Mouse (Mus musculus): ENCODE data around the gene Casp7.

Casp7 gene

GRCm38 (mm10) chr19:56424606-56425395 is 27.9 kb downstream of the Casp7 start:
- DNase-seq (ENCODE audit: low spot score in 2 of 2), result no peak

GRCm38 (mm10) chr19:56425492-56425891 is 28.6 kb downstream of the Casp7 start:
- no peak for DNase-seq (ENCODE audit: low spot score in 2 of 2)

GRCm38 (mm10) chr19:56430369-56430768 is 33.4 kb downstream of the Casp7 start:
- DNase-seq (ENCODE audit: low spot score in 2 of 2), result no peak

GRCm38 (mm10) chr19:56432706-56433105 is 35.8 kb downstream of the Casp7 start:
- DNase-seq (ENCODE audit: low spot score in 2 of 2), result no peak

- no peak for DNase-seq (ENCODE audit: low spot score in 2 of 2)
Measured at GRCm38 (mm10) chr19:56433581-56433980, 36.7 kb downstream of the Casp7 start.

- no peak for DNase-seq (ENCODE audit: low spot score in 2 of 2)
Measured at GRCm38 (mm10) chr19:56436380-56436779, 39.5 kb downstream of the Casp7 start.

- no peak for DNase-seq (ENCODE audit: low spot score in 2 of 2)
Measured at GRCm38 (mm10) chr19:56438357-56439071, 41.6 kb downstream of the Casp7 start.

GRCm38 (mm10) chr19:56439072-56439434 is 42.1 kb downstream of the Casp7 start:
- DNase-seq (ENCODE audit: low spot score in 2 of 2), result no peak

- DNase-seq (ENCODE audit: low spot score in 2 of 2), result no peak
Measured at GRCm38 (mm10) chr19:56443445-56443844, 46.5 kb downstream of the Casp7 start.

- DNase-seq (ENCODE audit: low spot score in 2 of 2), result no peak
Measured at GRCm38 (mm10) chr19:56448784-56449183, 51.9 kb downstream of the Casp7 start.

- DNase-seq (ENCODE audit: low spot score in 2 of 2), result no peak
Measured at GRCm38 (mm10) chr19:56449537-56449936, 52.6 kb downstream of the Casp7 start.

GRCm38 (mm10) chr19:56450892-56451291 is 54.0 kb downstream of the Casp7 start:
- DNase-seq (ENCODE audit: low spot score in 2 of 2), result peak in 1 of 2 experiments; percentile 33

GRCm38 (mm10) chr19:56451867-56452266 is 54.9 kb downstream of the Casp7 start:
- DNase-seq (ENCODE audit: low spot score in 2 of 2), result no peak

- DNase-seq (ENCODE audit: low spot score in 2 of 2), result no peak
Measured at GRCm38 (mm10) chr19:56452421-56452820, 55.5 kb downstream of the Casp7 start.

GRCm38 (mm10) chr19:56454862-56455261 is 57.9 kb downstream of the Casp7 start:
- DNase-seq (ENCODE audit: low spot score in 2 of 2), result no peak

- no peak for DNase-seq (ENCODE audit: low spot score in 2 of 2)
Measured at GRCm38 (mm10) chr19:56455369-56455768, 58.4 kb downstream of the Casp7 start.

GRCm38 (mm10) chr19:56457569-56457968 is 60.6 kb downstream of the Casp7 start:
- DNase-seq (ENCODE audit: low spot score in 2 of 2), result no peak

GRCm38 (mm10) chr19:56459154-56460050 is 62.5 kb downstream of the Casp7 start:
- DNase-seq (ENCODE audit: low spot score in 2 of 2), result no peak

- DNase-seq (ENCODE audit: low spot score in 2 of 2), result no peak
Measured at GRCm38 (mm10) chr19:56460241-56460640, 63.3 kb downstream of the Casp7 start.

GRCm38 (mm10) chr19:56461522-56462101 is 64.7 kb downstream of the Casp7 start, which contains the start of gene Plekhs1:
Gene Plekhs1, plus strand, starts transcription at chr19:56461640.
- DNase-seq (ENCODE audit: low spot score in 2 of 2), result no peak

GRCm38 (mm10) chr19:56462786-56463185 is 65.9 kb downstream of the Casp7 start:
- no peak for DNase-seq (ENCODE audit: low spot score in 2 of 2)

GRCm38 (mm10) chr19:56466486-56466885 is 69.6 kb downstream of the Casp7 start:
- DNase-seq (ENCODE audit: low spot score in 2 of 2), result no peak
